Mouse (Mus musculus): ENCODE data around the gene Tnfaip8l1. TPM values are rescaled to one million over a fixed set of nuclear protein-coding genes. Genes with fewer than 3 reads are reported as not detected.

Gene Tnfaip8l1
- polyA plus RNA-seq, 1 experiment: 1.7 TPM

DNA sequence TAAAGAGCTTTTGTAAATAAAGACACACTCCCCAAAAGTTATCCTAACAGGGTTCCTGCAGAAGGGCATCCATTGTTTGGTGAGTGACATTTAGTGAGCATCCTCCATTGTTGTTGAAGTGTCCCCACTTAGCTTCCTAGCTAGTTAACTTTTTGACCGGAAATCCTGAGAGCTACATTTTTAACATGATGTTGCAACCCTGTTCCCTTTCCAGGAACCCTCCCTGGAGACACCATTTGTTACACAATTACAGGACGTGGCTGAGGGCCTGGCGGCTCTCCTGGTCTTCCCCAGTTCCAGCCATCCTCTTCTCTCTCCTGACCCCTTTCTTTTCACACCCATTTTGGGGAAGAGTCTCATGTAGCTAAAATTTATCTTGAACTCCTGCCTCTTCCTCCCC is 57.5 kb downstream of the Tnfaip8l1 start:
- H3K4me1 ChIP-seq (ENCODE audit: control insufficient read depth, insufficient read depth, low read length): peaks cover 2% of the 10 kb centered on the region; the same call in 1 of the 2 replicates
- H3K27ac ChIP-seq (ENCODE audit: control insufficient read depth, insufficient read depth, low read depth, low read length, poor library complexity): no peak overlapping the region
- TF ChIP-seq POLR2A (IDR thresholded peaks at IDR 0.05; ENCODE audit: borderline replicate concordance, control insufficient read depth, low read depth, low read length): no peak
- no peak for TF ChIP-seq CTCF (IDR thresholded peaks at IDR 0.05; ENCODE audit: control insufficient read depth, insufficient read depth, low read length)
- WGBS: 16% methylated on average over 3 of the region's 3 CpGs
- H3K4me3 ChIP-seq (replicated peaks; ENCODE audit: control insufficient read depth, low read depth, low read length): no peak overlapping the region

Other genes with a start within 250 kb of the Tnfaip8l1 start
- gene Zfp119b, start 213.0 kb upstream of the Tnfaip8l1 start, polyA plus RNA-seq (2011; ENCODE audit: insufficient read depth, insufficient read length, low replicate concordance, missing spikeins): 1.4 TPM in 1 of 2 replicates, not detected in the other
- gene Ebi3, start 209.8 kb upstream of the Tnfaip8l1 start, polyA plus RNA-seq (2011; ENCODE audit: insufficient read depth, insufficient read length, low replicate concordance, missing spikeins): 8.5 and 34.4 TPM in 2 replicates
- 9.3 and 12.3 TPM in 2 replicates for gene Yju2, start 203.4 kb upstream of the Tnfaip8l1 start, polyA plus RNA-seq (2011; ENCODE audit: insufficient read depth, insufficient read length, low replicate concordance, missing spikeins)
- gene Shd, start 192.0 kb upstream of the Tnfaip8l1 start, polyA plus RNA-seq (2011; ENCODE audit: insufficient read depth, insufficient read length, low replicate concordance, missing spikeins): 1.6 TPM in 1 of 2 replicates, not detected in the other
- not detected in 2 replicates for gene Fsd1, start 176.0 kb upstream of the Tnfaip8l1 start, polyA plus RNA-seq (2011; ENCODE audit: insufficient read depth, insufficient read length, low replicate concordance, missing spikeins)
- gene Stap2, start 156.9 kb upstream of the Tnfaip8l1 start, polyA plus RNA-seq (2011; ENCODE audit: insufficient read depth, insufficient read length, low replicate concordance, missing spikeins): 3.9 and 10.6 TPM in 2 replicates
- gene Mpnd, start 156.8 kb upstream of the Tnfaip8l1 start, polyA plus RNA-seq (2011; ENCODE audit: insufficient read depth, insufficient read length, low replicate concordance, missing spikeins): 13.1 and 47.7 TPM in 2 replicates
- 39.9 and 55.5 TPM in 2 replicates for gene Sh3gl1, start 125.8 kb upstream of the Tnfaip8l1 start, polyA plus RNA-seq (2011; ENCODE audit: insufficient read depth, insufficient read length, low replicate concordance, missing spikeins)
- 55.8 and 73.6 TPM in 2 replicates for gene Chaf1a, start 122.0 kb upstream of the Tnfaip8l1 start, polyA plus RNA-seq (2011; ENCODE audit: insufficient read depth, insufficient read length, low replicate concordance, missing spikeins)
- gene Ubxn6, start 87.4 kb upstream of the Tnfaip8l1 start, polyA plus RNA-seq (2011; ENCODE audit: insufficient read depth, insufficient read length, low replicate concordance, missing spikeins): 17.7 and 41.7 TPM in 2 replicates
- 62.0 and 145 TPM in 2 replicates for gene Hdgfl2, start 82.8 kb upstream of the Tnfaip8l1 start, polyA plus RNA-seq (2011; ENCODE audit: insufficient read depth, insufficient read length, low replicate concordance, missing spikeins)
- 0.52 and 3.4 TPM in 2 replicates for gene Plin4, start 52.7 kb upstream of the Tnfaip8l1 start, polyA plus RNA-seq (2011; ENCODE audit: insufficient read depth, insufficient read length, low replicate concordance, missing spikeins)
- gene Plin5, start 44.9 kb upstream of the Tnfaip8l1 start, polyA plus RNA-seq (2011; ENCODE audit: insufficient read depth, insufficient read length, low replicate concordance, missing spikeins): not detected in 2 replicates
- gene Lrg1, start 40.5 kb upstream of the Tnfaip8l1 start, polyA plus RNA-seq (2011; ENCODE audit: insufficient read depth, insufficient read length, low replicate concordance, missing spikeins): 22.7 and 50.0 TPM in 2 replicates
- 3.2 and 3.9 TPM in 2 replicates for gene Sema6b, start 22.1 kb upstream of the Tnfaip8l1 start, polyA plus RNA-seq (2011; ENCODE audit: insufficient read depth, insufficient read length, low replicate concordance, missing spikeins)
- 12.5 and 25.9 TPM in 2 replicates for gene Mydgf, start 21.4 kb downstream of the Tnfaip8l1 start, polyA plus RNA-seq (2011; ENCODE audit: insufficient read depth, insufficient read length, low replicate concordance, missing spikeins)
- 8.4 and 8.9 TPM in 2 replicates for gene Dpp9, start 56.4 kb downstream of the Tnfaip8l1 start, polyA plus RNA-seq (2011; ENCODE audit: insufficient read depth, insufficient read length, low replicate concordance, missing spikeins)
- 6.9 and 10.8 TPM in 2 replicates for gene Fem1a, start 94.3 kb downstream of the Tnfaip8l1 start, polyA plus RNA-seq (2011; ENCODE audit: insufficient read depth, insufficient read length, low replicate concordance, missing spikeins)
- 2.4 and 5.9 TPM in 2 replicates for gene Ticam1, start 114.3 kb downstream of the Tnfaip8l1 start, polyA plus RNA-seq (2011; ENCODE audit: insufficient read depth, insufficient read length, low replicate concordance, missing spikeins)
- gene Plin3, start 130.4 kb downstream of the Tnfaip8l1 start, polyA plus RNA-seq (2011; ENCODE audit: insufficient read depth, insufficient read length, low replicate concordance, missing spikeins): 10.9 and 29.6 TPM in 2 replicates
- not detected in 2 replicates for gene Arrdc5, start 137.8 kb downstream of the Tnfaip8l1 start, polyA plus RNA-seq (2011; ENCODE audit: insufficient read depth, insufficient read length, low replicate concordance, missing spikeins)
- 77.5 and 109 TPM in 2 replicates for gene Uhrf1, start 140.8 kb downstream of the Tnfaip8l1 start, polyA plus RNA-seq (2011; ENCODE audit: insufficient read depth, insufficient read length, low replicate concordance, missing spikeins)
- gene Kdm4b, start 163.6 kb downstream of the Tnfaip8l1 start, polyA plus RNA-seq (2011; ENCODE audit: insufficient read depth, insufficient read length, low replicate concordance, missing spikeins): 15.7 and 74.9 TPM in 2 replicates